Mouse (Mus musculus) embryo, embryonic 10 days (tissue): ENCODE results near the gene Tspan31.

Source experiments
- DNase-seq: peaks from one replicate; pipeline ENCODE4 v3.0.0-alpha.2; 2015; ENCODE audit warnings: low spot score

The Tspan31 gene

GRCm38 (mm10) chr10:127041774-127042338, 28.2 kb downstream of the Tspan31 start:
- peak; percentile 91 for DNase-seq

GRCm38 (mm10) chr10:127041274-127041766, 28.7 kb downstream of the Tspan31 start, which contains the start of the genes Mettl1 and Eef1akmt3:
Gene Mettl1, plus strand, starts transcription at chr10:127041414.
Gene Eef1akmt3, minus strand, starts transcription at chr10:127041513.
- DNase-seq, result peak; percentile 49

GRCm38 (mm10) chr10:127040569-127041214, 29.4 kb downstream of the Tspan31 start:
- DNase-seq, result no peak

- no peak for DNase-seq
Measured at GRCm38 (mm10) chr10:127037641-127038040, 32.4 kb downstream of the Tspan31 start.

- no peak for DNase-seq
Measured at GRCm38 (mm10) chr10:127036273-127036672, 33.8 kb downstream of the Tspan31 start.

GRCm38 (mm10) chr10:127033301-127033741, 36.7 kb downstream of the Tspan31 start:
- DNase-seq, result no peak

GRCm38 (mm10) chr10:127030336-127031296, 39.4 kb downstream of the Tspan31 start, which contains the start of gene Tsfm:
Gene Tsfm, minus strand, starts transcription at chr10:127030840.
- peak; percentile 98 for DNase-seq

- DNase-seq, result no peak
Measured at GRCm38 (mm10) chr10:127018422-127018821, 51.6 kb downstream of the Tspan31 start.
